Mouse (Mus musculus) lung, adult 2 months (tissue): ENCODE measurements at regions not wholly inside any gene's neighbourhood (a gene's known extent, or its start where the extent isn't known, plus 50 kb on each side); places are given as distances from the start of the nearest gene placed in this dataset.

ENCODE experiments used
- CTCF ChIP-seq: fragments of 200-500 bp; IDR thresholded peaks from 2 replicates; pipeline ENCODE4 v1.5.1; 2011; ENCODE audit warnings: mild to moderate bottlenecking, low read length, control low read depth; ENCODE audit not compliant: insufficient read depth
- POLR2A ChIP-seq: fragments of 200-500 bp; IDR thresholded peaks from 2 replicates; pipeline ENCODE4 v1.6.1; 2011; ENCODE audit warnings: low read depth, mild to moderate bottlenecking, control low read depth, low read length, borderline replicate concordance; ENCODE audit errors: extremely low read depth

DNA sequence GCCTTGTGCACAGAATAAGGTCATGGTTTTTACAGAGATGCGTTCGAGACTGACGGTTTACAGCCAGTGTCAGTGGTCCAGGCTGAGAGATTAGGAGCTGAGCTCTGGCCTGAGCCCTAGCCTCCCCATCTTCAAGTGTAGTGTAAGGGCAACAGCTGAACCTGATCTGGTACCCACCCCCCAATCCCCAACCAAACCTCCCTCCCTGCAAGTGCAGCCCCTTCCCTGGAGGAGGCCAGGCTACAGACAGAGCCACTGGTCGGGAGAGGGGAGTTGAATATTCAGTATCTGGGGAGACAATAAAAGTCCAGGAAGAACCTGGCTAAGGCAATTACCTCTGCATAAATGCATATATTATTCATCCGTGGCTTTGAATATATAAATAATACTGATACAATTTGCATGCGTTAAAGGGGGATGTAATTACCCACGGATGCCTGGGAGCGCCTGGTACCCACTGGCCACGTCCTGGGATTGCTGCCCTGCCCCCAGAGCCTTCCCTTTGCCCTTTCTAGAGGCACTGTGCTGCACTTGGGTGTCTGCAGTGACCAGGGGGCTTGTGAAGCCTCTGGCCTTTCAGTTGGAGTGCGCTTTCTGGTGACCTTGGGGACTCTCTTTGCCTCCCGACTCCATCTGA, 95.5 kb upstream of the Mvb12b start:
- TF ChIP-seq POLR2A, result no peak
- TF ChIP-seq CTCF, result no peak
